Mouse (Mus musculus) liver, embryonic 14.5 days (tissue): ENCODE results near the gene St6galnac4.

Source experiments
- CTCF ChIP-seq: IDR thresholded peaks from 2 replicates; pipeline ENCODE4 v1.5.1; 2016; ENCODE audit warnings: antibody characterized with exemption, low read depth, control low read depth
- EP300 ChIP-seq: IDR thresholded peaks from 2 replicates; pipeline ENCODE4 v1.6.1; 2016; ENCODE audit warnings: antibody characterized with exemption, low read depth

DNA sequence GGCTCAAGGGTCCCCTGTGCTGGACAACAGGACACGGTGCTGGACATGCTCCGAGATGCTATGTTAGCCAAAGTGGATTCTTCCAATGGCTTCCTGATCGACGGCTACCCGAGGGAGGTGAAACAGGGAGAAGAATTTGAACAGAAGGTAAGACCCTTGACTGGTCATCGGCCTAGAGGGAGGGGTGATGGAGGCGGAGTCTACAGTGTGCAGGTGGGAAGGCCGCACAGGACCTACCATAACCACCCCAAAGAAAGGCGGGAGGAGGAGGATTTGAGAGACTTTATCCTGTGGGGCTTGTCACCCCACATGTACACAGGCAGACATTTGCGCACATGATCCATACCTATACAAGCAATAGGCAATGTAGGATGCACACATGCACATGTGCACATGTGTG, 44.2 kb downstream of the St6galnac4 start:
- TF ChIP-seq CTCF, result no peak
- TF ChIP-seq EP300, result no peak
